Mouse (Mus musculus): ENCODE results near the gene Gm45716. TPM values are rescaled to one million over a fixed set of nuclear protein-coding genes. Genes with fewer than 3 reads are reported as not detected.

Gm45716 gene
- polyA plus RNA-seq, 1 experiment from 2014 or later: 29.3 TPM

Other genes starting within 250 kb of the Gm45716 start
- gene Pctp, start 184.8 kb upstream of the Gm45716 start, polyA plus RNA-seq (2015; fragmentation: Nextera tagmentation; extraction: Ambion mirVana): 1.9 and 2.3 TPM in 2 replicates
- 11.9 and 13.8 TPM in 2 replicates for gene Tmem100, start 157.3 kb upstream of the Gm45716 start, polyA plus RNA-seq (2015; fragmentation: Nextera tagmentation; extraction: Ambion mirVana)
- 105 and 114 TPM in 2 replicates for gene Mmd, start 61.8 kb downstream of the Gm45716 start, polyA plus RNA-seq (2015; fragmentation: Nextera tagmentation; extraction: Ambion mirVana)
- gene Hlf, start 203.2 kb downstream of the Gm45716 start, polyA plus RNA-seq (2015; fragmentation: Nextera tagmentation; extraction: Ambion mirVana): 3.3 and 4.6 TPM in 2 replicates